Mouse (Mus musculus) activated CD4-positive, CD25-positive, alpha-beta regulatory T cell, adult 4 months (primary cell): ENCODE measurements around the gene Lingo1. TPM values are rescaled to one million over a fixed set of nuclear protein-coding genes. Genes with fewer than 3 reads are reported as not detected.

Source experiments
- ATAC-seq: one replicate; pipeline ENCODE4 v1.8.0; 2017
- polyA plus RNA-seq, 2 experiments: library from polyadenylated mRNA; unstranded; fragments of 100-300 nt; shearing (Covaris generic); gene quantifications; one replicate each; pipeline ENCODE4 v1.2.1; 2017

Gene Lingo1
- polyA plus RNA-seq, 2 experiments from 2014 or later, result not detected

- no peak for ATAC-seq
These were observed 20.9 kb downstream of the Lingo1 start for GRCm38 (mm10) chr9:56775161-56775934.

DNA sequence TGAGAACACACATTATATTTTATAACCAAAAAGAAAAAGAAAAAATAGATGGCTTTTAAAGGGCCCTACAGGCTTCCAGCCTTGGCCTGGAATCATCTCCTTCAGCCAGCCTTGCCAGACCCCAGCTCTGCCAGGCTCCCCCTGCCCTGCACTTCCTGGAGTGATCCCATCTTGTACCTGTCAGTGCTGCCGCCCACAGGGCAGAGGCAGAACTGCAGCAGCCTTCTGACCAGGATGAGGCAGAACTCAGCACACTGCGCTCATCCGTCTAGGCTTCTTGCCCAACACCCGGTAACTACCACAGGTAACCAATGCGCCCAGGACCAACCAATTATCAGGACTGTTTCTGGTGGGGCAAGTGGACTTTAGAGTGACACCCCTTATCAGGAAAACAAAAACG lies 22.0 kb downstream of the Lingo1 start:
- ATAC-seq, result no peak

- ATAC-seq, result no peak
These were observed 22.6 kb downstream of the Lingo1 start for GRCm38 (mm10) chr9:56773666-56774065.

GRCm38 (mm10) chr9:56767653-56768136 lies 28.6 kb downstream of the Lingo1 start:
- ATAC-seq, result no peak

DNA sequence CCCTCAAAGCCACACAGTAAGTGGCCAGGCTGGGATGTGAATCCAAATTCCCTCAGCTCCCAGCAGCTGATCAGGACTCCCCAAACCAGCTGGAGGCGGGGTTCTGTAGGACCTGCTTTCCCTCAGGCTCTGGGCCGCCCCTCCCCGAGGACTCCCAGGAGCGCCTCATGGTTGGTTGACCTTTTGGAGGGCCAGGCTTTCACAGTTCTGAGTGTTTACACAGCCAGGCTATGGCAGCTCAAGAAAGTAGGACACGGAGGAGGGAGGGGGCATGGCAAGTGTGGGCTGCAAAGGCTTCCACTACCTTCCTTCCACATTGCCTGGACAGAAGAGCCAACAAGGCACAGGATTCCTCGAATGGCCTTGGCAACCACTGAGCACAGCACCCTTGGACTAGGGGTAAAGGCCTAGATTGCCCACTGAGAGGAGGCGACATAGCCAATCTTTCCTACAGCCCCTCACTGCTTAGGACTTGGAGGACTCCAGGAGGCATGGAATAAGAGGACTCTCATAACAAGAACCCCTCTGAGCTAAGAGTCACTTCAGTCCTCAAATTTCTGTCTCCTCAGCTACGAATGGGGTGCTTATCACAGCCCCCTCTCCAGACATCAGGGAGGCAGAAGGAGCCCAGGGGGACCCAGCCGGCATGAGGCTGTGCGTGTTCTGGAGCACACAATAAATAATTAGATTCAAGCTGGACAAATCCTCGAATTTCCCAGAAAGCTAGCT lies 29.5 kb downstream of the Lingo1 start:
- no peak for ATAC-seq

GRCm38 (mm10) chr9:56762106-56762562 lies 34.1 kb downstream of the Lingo1 start:
- ATAC-seq, result no peak

- ATAC-seq, result no peak
These were observed 38.5 kb downstream of the Lingo1 start for GRCm38 (mm10) chr9:56757791-56758190.

GRCm38 (mm10) chr9:56755119-56755518 lies 41.1 kb downstream of the Lingo1 start:
- no peak for ATAC-seq

GRCm38 (mm10) chr9:56753386-56753785 lies 42.9 kb downstream of the Lingo1 start:
- ATAC-seq, result no peak

DNA sequence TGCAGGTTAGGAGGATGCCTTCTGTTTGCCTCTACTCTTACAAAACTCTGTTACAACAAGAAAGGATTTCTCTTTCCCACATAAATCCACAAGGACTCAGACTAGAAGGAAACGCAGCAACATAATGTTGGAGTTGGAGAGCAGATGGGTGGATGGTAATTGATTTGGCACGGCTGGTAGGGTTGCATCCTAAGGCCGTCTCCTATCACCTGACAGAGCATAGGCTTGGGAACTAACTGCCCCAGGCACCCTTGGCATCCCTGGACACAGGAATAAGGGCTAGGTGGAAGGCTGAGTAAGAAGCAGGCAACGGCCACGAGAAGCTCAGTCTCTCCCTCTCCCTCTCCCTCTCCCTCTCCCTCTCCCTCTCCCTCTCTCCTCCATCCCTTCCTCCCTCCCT lies 48.2 kb downstream of the Lingo1 start:
- no peak for ATAC-seq

DNA sequence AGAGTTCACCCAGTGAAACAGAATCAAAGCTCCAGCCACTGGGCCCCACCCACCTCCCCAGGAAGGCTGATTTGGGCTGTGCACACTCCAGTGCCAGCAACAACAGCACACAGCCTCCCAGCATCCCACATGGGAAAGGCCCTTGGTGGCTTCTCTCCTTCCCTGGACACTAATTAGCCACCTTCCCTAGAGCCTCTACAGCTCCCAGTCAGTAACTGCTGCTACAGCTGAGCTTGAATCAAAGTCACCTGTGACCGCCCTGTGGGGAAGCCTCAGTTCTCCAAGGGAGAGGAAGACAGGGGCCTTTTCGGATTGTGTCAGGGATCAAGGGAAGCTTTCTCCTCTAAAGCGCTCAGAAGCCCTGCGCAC lies 49.4 kb downstream of the Lingo1 start:
- ATAC-seq, result no peak

GRCm38 (mm10) chr9:56746195-56746925 lies 49.9 kb downstream of the Lingo1 start:
- ATAC-seq, result no peak

GRCm38 (mm10) chr9:56744369-56744768 lies 51.9 kb downstream of the Lingo1 start:
- no peak for ATAC-seq

DNA sequence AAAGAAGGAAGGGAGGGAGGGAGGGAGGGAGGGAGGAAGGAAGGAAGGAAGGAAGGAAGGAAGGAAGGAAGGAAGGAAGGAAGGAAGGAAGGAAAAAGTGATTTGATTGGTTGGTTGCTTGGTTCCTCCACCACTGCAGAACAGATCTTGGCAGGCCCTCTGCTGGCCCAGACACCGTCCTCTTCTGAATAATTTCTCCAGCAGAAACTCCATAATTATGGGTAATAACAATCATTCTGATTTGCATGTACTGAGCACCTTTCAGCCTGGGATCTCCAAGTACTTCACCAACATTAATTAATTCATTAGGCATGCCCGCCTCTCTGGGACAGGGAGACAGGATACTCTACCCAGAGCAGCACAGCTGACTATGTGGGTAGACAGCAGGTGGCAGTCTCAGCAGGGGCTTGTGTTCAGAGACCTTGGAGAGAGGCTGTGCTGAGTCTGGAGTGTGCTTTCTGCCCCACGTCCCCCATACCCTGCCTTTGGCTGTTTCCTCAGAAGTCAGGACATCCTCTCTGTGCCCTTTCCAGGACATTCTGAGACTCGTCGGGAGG lies 57.0 kb downstream of the Lingo1 start:
- ATAC-seq, result no peak

DNA sequence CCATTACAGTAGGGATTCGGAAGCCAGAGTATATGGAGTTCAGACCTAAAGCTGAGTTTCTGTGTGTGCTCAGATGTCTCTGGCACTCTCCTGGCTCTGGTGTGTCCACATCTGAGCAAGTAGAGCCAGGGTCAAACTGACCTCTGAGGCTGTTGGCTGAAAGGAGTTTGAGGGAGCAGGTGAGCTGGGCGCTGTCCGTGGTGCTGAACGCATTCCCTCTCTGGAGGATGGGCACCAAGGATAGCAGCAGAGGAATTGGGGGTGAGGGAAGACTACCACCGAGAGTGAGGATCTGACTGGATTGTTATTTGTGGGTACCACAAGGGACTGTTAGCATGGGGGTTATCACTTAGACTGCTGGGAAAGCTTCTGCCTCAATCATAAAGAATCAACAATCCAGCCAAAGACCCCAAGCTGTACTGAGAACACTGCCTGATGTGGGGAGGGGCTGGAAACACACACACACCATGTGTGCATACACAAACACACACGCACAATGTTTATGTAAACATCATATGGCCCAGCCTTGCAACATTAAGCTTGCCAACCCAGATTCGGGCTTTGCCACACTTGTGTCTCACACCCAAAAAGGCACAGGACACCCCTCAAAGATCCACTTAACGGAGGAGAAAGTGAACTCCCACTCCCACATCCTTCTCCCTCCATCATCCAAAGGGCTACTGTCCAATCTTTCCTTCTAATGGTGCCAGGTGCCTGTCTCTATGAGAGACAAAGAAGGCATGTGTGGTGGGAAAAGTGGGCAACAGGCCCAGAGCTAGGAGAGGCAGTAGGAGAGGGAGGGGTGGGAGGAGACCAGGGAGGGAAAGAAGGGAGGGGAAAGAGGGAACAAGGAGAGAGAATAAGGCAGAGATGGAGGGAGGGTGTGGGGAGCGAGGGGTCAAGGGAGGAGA lies 57.8 kb downstream of the Lingo1 start:
- ATAC-seq, result no peak

DNA sequence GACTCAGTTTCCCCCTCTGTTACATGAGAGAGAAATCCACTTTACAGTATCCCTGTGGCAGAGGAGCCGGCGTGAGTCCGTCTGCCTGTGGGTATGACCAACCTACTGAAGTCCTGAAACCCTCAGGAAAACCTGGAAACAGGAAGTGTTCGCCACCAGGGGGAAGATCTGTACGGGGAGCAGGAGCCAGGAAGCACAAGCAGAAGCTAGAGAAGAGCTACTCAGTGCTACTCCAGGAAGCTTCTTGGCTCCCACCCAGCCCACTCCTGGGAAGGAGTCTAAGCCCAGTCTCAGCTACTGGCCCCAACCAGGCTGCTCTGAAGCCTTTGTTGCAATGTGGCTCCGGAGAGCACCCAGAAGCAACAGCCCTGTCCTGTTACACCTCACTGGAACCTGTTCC lies 61.9 kb downstream of the Lingo1 start:
- ATAC-seq, result no peak

DNA sequence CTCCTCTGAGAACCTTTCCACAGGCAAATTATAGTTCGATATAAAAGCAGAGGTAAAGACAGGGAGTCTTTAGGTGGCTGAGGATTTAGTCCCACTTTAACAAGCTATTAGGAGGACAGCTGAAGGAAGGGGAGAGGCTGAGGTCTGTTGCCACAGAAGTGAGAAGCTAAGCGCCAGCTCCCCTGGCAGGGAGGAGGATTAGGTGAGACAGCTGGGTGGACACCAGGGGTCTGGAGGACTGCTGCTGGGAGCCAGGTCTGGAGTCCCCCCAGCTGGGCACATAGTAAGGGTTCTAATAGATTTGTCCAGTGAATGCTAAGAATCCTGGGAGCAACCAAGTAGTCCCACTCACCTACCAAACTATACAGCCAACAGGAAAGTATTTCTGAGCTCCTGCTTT lies 65.3 kb downstream of the Lingo1 start:
- ATAC-seq, result no peak

DNA sequence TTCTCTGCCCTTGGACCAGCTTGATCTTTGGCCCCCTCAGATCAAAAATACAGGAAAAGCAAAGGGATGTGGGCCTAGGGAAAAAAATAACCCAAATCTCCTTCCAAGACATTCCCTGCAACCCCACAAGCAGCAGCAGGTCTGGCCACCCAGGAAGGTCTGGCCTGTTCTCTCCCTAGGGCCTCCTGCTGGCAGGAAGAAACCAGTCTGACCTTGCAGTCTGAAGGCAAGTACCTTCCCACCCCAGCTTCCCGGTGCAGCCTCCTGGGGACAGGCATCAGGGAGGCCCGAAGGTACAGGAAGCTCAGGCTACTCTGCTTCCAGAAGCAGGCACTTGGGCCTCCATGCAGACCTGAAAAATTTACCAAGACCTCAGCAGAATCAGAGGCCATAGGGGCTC lies 67.1 kb downstream of the Lingo1 start:
- no peak for ATAC-seq

DNA sequence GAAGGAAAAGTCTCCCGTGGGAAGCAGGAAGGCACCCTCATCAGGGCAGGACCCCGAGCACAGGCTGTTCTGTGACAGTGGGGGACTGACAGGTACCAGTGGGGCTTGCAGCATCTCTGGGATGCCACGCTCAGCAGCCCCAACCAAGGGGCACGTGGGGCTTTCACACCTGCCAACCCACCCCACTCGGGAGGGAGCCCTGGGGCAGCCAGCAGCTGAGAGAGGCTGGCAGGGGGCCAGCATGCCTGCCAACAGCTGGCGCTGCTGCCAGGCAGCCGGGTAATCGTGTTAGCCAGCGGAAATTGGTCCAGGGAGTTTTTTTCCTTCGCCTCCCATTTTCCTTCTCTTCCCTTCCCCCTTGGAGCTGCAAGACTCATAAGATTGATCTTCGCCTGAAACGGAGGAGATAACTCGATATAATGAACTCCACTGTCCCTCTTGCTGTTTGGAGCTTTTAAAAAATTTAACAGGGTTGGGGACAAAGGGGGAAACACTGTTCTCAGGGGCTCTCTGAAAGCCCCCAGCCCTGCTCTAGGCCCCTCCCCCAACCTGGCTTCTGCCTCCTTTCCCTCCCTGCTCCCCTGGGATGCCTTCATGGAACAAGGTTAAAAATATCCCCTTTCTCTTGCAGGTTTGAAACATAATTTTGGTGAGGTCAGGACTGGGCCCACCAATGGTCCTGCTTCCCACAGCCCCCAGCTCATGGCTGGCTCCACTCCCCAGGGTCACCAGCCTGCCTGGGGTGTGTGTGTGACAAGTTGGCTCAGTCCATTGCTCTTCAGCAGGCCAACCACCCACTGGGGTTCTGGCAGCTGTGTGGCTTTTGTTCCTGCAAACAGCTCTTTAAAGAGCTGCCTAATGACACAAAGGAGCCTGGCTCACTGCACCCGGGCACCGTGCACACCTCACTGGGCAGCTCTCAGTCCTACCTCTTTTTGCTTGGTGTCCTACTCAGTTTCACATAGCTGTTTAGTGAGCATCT lies 68.3 kb downstream of the Lingo1 start:
- no peak for ATAC-seq

DNA sequence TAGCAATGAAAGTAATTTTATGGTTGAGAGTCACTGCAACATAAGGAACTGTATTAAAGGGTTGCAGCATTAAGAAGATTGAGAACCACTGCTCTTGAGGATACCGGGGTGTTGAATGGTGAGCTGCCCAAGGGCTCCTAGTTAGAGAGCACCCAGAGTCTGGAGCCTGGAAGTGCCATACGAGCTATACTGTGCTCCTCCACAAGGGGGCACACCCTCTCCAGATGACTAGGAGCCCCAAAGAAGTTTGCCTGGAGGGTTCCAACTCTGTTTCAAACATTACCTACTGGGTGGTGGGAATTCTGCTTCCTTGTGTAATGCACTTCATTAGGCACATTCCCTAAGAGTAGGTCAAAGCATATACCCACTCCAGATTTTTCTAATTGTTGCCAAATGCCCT lies 70.5 kb downstream of the Lingo1 start:
- ATAC-seq, result no peak
